Mouse (Mus musculus) urinary bladder, postnatal 25 days (tissue): ENCODE measurements around the gene Arhgdib.
"Not testable (repeated sequence)": the region's sequence is repeated elsewhere in the genome, so short reads cannot be mapped to it uniquely, and the experiment has no call there.

Experiments
- DNase-seq: peaks from one replicate; pipeline ENCODE4 v3.0.0; 2022; ENCODE audit warnings: low spot score

The Arhgdib gene

GRCm38 (mm10) chr6:136887854-136888253 lies 53.8 kb downstream of the Arhgdib start:
- peak; percentile 23 for DNase-seq

GRCm38 (mm10) chr6:136884766-136885165 lies 56.9 kb downstream of the Arhgdib start:
- not testable (repeated sequence) for DNase-seq

GRCm38 (mm10) chr6:136883961-136884360 lies 57.7 kb downstream of the Arhgdib start:
- no peak for DNase-seq

GRCm38 (mm10) chr6:136883431-136883915 lies 58.2 kb downstream of the Arhgdib start:
- DNase-seq: no peak

- no peak for DNase-seq
These were observed 60.0 kb downstream of the Arhgdib start for GRCm38 (mm10) chr6:136881678-136882077.

GRCm38 (mm10) chr6:136875670-136876069 lies 66.0 kb downstream of the Arhgdib start, which contains the start of gene Mgp:
Gene Mgp, minus strand, starts transcription at chr6:136875823.
- peak; percentile 44 for DNase-seq

GRCm38 (mm10) chr6:136874599-136874998 lies 67.1 kb downstream of the Arhgdib start:
- DNase-seq: no peak
